Mouse (Mus musculus) embryonic facial prominence, embryonic 14.5 days (tissue): Measurements from ENCODE around the gene Ajm1. TPM values are rescaled to one million over a fixed set of nuclear protein-coding genes. Genes with fewer than 3 reads are reported as not detected.
"Not testable (repeated sequence)": the region's sequence is repeated elsewhere in the genome, so short reads cannot be mapped to it uniquely, and the experiment has no call there.

Experiments used
- ATAC-seq: fragments of 200-750 bp; cut with Nextera tagmentation; 2 replicates; pipeline ENCODE4 v1.8.0; 2017; ENCODE audit warnings: low read depth, moderate number of reproducible peaks, moderate TSS enrichment
- DNase-seq: peaks from one replicate; pipeline ENCODE4 v3.0.0-alpha.2; 2015; ENCODE audit warnings: low spot score
- H3K27ac ChIP-seq: fragments of 300-500 bp; sonication (generic); replicated peaks from 2 replicates; pipeline ENCODE4 v1.5.1; 2014; ENCODE audit warnings: low read depth, mild to moderate bottlenecking, low read length, moderate library complexity
- H3K27me3 ChIP-seq: fragments of 300-500 bp; sonication (generic); replicated peaks from 2 replicates; pipeline ENCODE4 v1.6.1; 2014; ENCODE audit warnings: low read length; ENCODE audit not compliant: control insufficient read depth, insufficient read depth
- H3K36me3 ChIP-seq: fragments of 300-500 bp; sonication (generic); 2 replicates; pipeline ENCODE4 v1.6.1; 2014; ENCODE audit warnings: low read length, mixed read lengths; ENCODE audit not compliant: control insufficient read depth, insufficient read depth
- H3K4me1 ChIP-seq: fragments of 300-500 bp; sonication (generic); 2 replicates; pipeline ENCODE4 v1.6.1; 2014; ENCODE audit warnings: antibody characterized with exemption, low read length; ENCODE audit not compliant: control insufficient read depth, insufficient read depth
- H3K4me2 ChIP-seq: fragments of 300-500 bp; sonication (generic); 2 replicates; pipeline ENCODE4 v1.6.1; 2014; ENCODE audit warnings: low read depth, mild to moderate bottlenecking, low read length, moderate library complexity, mixed read lengths
- H3K4me3 ChIP-seq: fragments of 300-500 bp; sonication (generic); 2 replicates; pipeline ENCODE4 v1.5.1; 2014; ENCODE audit warnings: low read depth, mild to moderate bottlenecking, low read length
- H3K9ac ChIP-seq: fragments of 300-500 bp; sonication (generic); 2 replicates; pipeline ENCODE4 v1.6.1; 2014; ENCODE audit warnings: low read depth, mild to moderate bottlenecking, low read length, moderate library complexity, mixed read lengths
- H3K9me3 ChIP-seq: fragments of 300-500 bp; sonication (generic); 2 replicates; pipeline ENCODE4 v1.6.1; 2016; ENCODE audit warnings: low read length; ENCODE audit not compliant: control insufficient read depth
- WGBS: fragments of 180-500 bp; shearing (Covaris S2); extraction: QIAGEN DNeasy Blood & Tissue Kit; methylation state at CpG from one replicate; pipeline ENCODE4 v1.1.7; 2014; 5-methylcytosine and 5-hydroxymethylcytosine counted together
- polyA plus RNA-seq: library from polyadenylated mRNA; unstranded; fragments of >200 nt; fragmentation: Nextera tagmentation; extraction: Ambion mirVana; gene quantifications from 2 replicates; pipeline ENCODE4 v1.2.1, GENCODE M21; 2014

Ajm1 gene
- polyA plus RNA-seq, 1 experiment from 2014 or later = 0.40 TPM

- WGBS = 83% methylated on average over 8 of the region's 8 CpGs
- H3K36me3 ChIP-seq = peaks cover 89% of the 10 kb centered on the region
Measured at GRCm38 (mm10) chr2:25565741-25566140, 15.8 kb downstream of the Ajm1 start.

GRCm38 (mm10) chr2:25561946-25562345 lies 19.6 kb downstream of the Ajm1 start:
- Histone ChIP-seq H3K4me3 (no peak overlapping the region), H3K9ac (no peak overlapping the region), H3K4me2 (no peak overlapping the region), H3K9me3 (no peaks in the 10 kb centered on the region), H3K36me3 (peaks cover 74% of the 10 kb centered on the region), H3K27ac (no peak overlapping the region), H3K4me1 (peaks cover 9% of the 10 kb centered on the region), H3K27me3 (no peaks in the 10 kb centered on the region)
- DNase-seq = no peak
- whole genome bisulfite sequencing = 85% methylated on average over 7 of the region's 9 CpGs
- no peak for ATAC-seq

More at GRCm38 (mm10) chr2:25565741-25566140, 15.8 kb downstream of the Ajm1 start:
- Histone ChIP-seq H3K4me2 (no peak overlapping the region), H3K27ac (no peak overlapping the region), H3K9me3 (no peaks in the 10 kb centered on the region), H3K4me1 (no peaks in the 10 kb centered on the region), H3K4me3 (no peak overlapping the region), H3K9ac (no peak overlapping the region), H3K27me3 (no peaks in the 10 kb centered on the region)
- 0 out of 2 replicates have a peak, but pooled peaks have one; percentile 12 for ATAC-seq
- DNase-seq = no peak

GRCm38 (mm10) chr2:25560551-25560950 lies 21.0 kb downstream of the Ajm1 start:
- DNase-seq = no peak
- Histone ChIP-seq H3K9me3 (no peaks in the 10 kb centered on the region), H3K27me3 (no peaks in the 10 kb centered on the region), H3K27ac (no peak overlapping the region), H3K4me2 (no peak overlapping the region), H3K36me3 (peaks cover 64% of the 10 kb centered on the region), H3K9ac (no peak overlapping the region), H3K4me1 (peaks cover 13% of the 10 kb centered on the region), H3K4me3 (no peak overlapping the region)
- no peak for ATAC-seq
- WGBS = 82% methylated on average over 8 of the region's 8 CpGs

- ATAC-seq = no peak
- peaks cover 13% of the 10 kb centered on the region for H3K4me1 ChIP-seq
- no peak overlapping the region for H3K27ac ChIP-seq
Measured at GRCm38 (mm10) chr2:25558774-25559173, 22.8 kb downstream of the Ajm1 start.

GRCm38 (mm10) chr2:25557964-25558360 lies 23.6 kb downstream of the Ajm1 start:
- under 1% methylated on average over 23 of the region's 24 CpGs for WGBS
- Histone ChIP-seq H3K9ac (peak overlapping the region; percentile 88), H3K27me3 (no peaks in the 10 kb centered on the region), H3K9me3 (no peaks in the 10 kb centered on the region), H3K4me2 (peak overlapping the region; percentile 83), H3K4me3 (peak overlapping the region; percentile 79), H3K27ac (peak overlapping the region; percentile 42; the same call in 1 of the 2 replicates), H3K4me1 (peaks cover 13% of the 10 kb centered on the region), H3K36me3 (peaks cover 38% of the 10 kb centered on the region)
- no peak for DNase-seq
- 0 out of 2 replicates have a peak, but pooled peaks have one; percentile 1 for ATAC-seq

More at GRCm38 (mm10) chr2:25558774-25559173, 22.8 kb downstream of the Ajm1 start:
- DNase-seq = no peak
- peak overlapping the region; percentile 88 for H3K9ac ChIP-seq
- H3K4me2 ChIP-seq = peak overlapping the region; percentile 83
- peak overlapping the region; percentile 79 for H3K4me3 ChIP-seq
- H3K9me3 ChIP-seq = no peaks in the 10 kb centered on the region
- WGBS = 59% methylated on average over 6 of the region's 6 CpGs
- H3K36me3 ChIP-seq = peaks cover 46% of the 10 kb centered on the region
- H3K27me3 ChIP-seq = no peaks in the 10 kb centered on the region

- Histone ChIP-seq H3K27ac (peak within 1 kb of the TSS; percentile 68), H3K27me3 (no peaks in the 10 kb centered on the region), H3K9ac (peak within 1 kb of the TSS; percentile 88), H3K9me3 (no peaks in the 10 kb centered on the region), H3K4me3 (peak within 1 kb of the TSS; percentile 79), H3K4me1 (peaks cover 13% of the 10 kb centered on the region), H3K36me3 (peaks cover 33% of the 10 kb centered on the region), H3K4me2 (peak within 1 kb of the TSS; percentile 83)
- DNase-seq = peak; percentile 97
- under 1% methylated on average over 38 of the region's 61 CpGs for WGBS
- peak; percentile 99 for ATAC-seq
Measured at GRCm38 (mm10) chr2:25557221-25557963, 24.2 kb downstream of the Ajm1 start, which contains the start of gene Edf1. Gene Edf1, plus strand, starts transcription at chr2:25557847.

- Histone ChIP-seq H3K4me3 (no peak overlapping the region), H3K27ac (no peak overlapping the region), H3K27me3 (no peaks in the 10 kb centered on the region), H3K9me3 (no peaks in the 10 kb centered on the region), H3K4me1 (peaks cover 13% of the 10 kb centered on the region), H3K36me3 (peaks cover 22% of the 10 kb centered on the region), H3K4me2 (no peak overlapping the region), H3K9ac (no peak overlapping the region)
- no peak for DNase-seq
- 40% methylated on average over 1 of the region's 1 CpGs for WGBS
- ATAC-seq = no peak
Measured at GRCm38 (mm10) chr2:25556296-25556695, 25.3 kb downstream of the Ajm1 start.

GRCm38 (mm10) chr2:25555479-25555878 lies 26.1 kb downstream of the Ajm1 start:
- Histone ChIP-seq H3K4me1 (peaks cover 13% of the 10 kb centered on the region), H3K36me3 (peaks cover 13% of the 10 kb centered on the region)
- not testable (repeated sequence) for ATAC-seq, H3K9me3 ChIP-seq, H3K4me2 ChIP-seq, H3K9ac ChIP-seq, DNase-seq, H3K4me3 ChIP-seq, H3K27me3 ChIP-seq, H3K27ac ChIP-seq
- WGBS = 47% methylated on average over 2 of the region's 2 CpGs
